Mouse (Mus musculus): Measurements from ENCODE around the gene Nr2e1. TPM values are rescaled to one million over a fixed set of nuclear protein-coding genes. Genes with fewer than 3 reads are reported as not detected.

The Nr2e1 gene
- polyA plus RNA-seq, 1 experiment, result not detected

GRCm38 (mm10) chr10:42537571-42538316, 45.7 kb downstream of the Nr2e1 start:
- Histone ChIP-seq H3K4me3 (ENCODE audit: insufficient read depth, low read depth, low read length) (no peak overlapping the region), H3K27ac (ENCODE audit: insufficient read depth, low read depth, low read length) (no peak overlapping the region), H3K4me1 (ENCODE audit: control insufficient read depth, insufficient read depth, low read length) (no peaks in the 10 kb centered on the region)
- 90% methylated on average over 9 of the region's 9 CpGs for WGBS
- TF ChIP-seq POLR2A (IDR thresholded peaks at IDR 0.05; ENCODE audit: insufficient read depth, low read depth, low read length) (no peak), CTCF (IDR thresholded peaks at IDR 0.05; ENCODE audit: insufficient read depth, low read depth, low read length) (no peak)

- 88% methylated on average over 11 of the region's 11 CpGs for WGBS
- Histone ChIP-seq H3K4me1 (ENCODE audit: control insufficient read depth, insufficient read depth, low read length) (0 out of 2 replicates have a peak, but pooled peaks cover 3% of the 10 kb centered on the region), H3K4me3 (ENCODE audit: insufficient read depth, low read depth, low read length) (no peak overlapping the region), H3K27ac (ENCODE audit: insufficient read depth, low read depth, low read length) (no peak overlapping the region)
- no peak for TF ChIP-seq POLR2A (IDR thresholded peaks at IDR 0.05; ENCODE audit: insufficient read depth, low read depth, low read length)
- no peak for TF ChIP-seq CTCF (IDR thresholded peaks at IDR 0.05; ENCODE audit: insufficient read depth, low read depth, low read length)
These were observed 49.5 kb downstream of the Nr2e1 start for GRCm38 (mm10) chr10:42533836-42534453.

- Histone ChIP-seq H3K27ac (ENCODE audit: insufficient read depth, low read depth, low read length) (no peak overlapping the region), H3K4me1 (ENCODE audit: control insufficient read depth, insufficient read depth, low read length) (peaks cover 5% of the 10 kb centered on the region; the same call in 1 of the 2 replicates), H3K4me3 (ENCODE audit: insufficient read depth, low read depth, low read length) (no peak overlapping the region)
- no peak for TF ChIP-seq CTCF (IDR thresholded peaks at IDR 0.05; ENCODE audit: insufficient read depth, low read depth, low read length)
- no peak for TF ChIP-seq POLR2A (IDR thresholded peaks at IDR 0.05; ENCODE audit: insufficient read depth, low read depth, low read length)
- 94% methylated on average over 3 of the region's 3 CpGs for WGBS
These were observed 57.8 kb downstream of the Nr2e1 start for GRCm38 (mm10) chr10:42525682-42526081.

GRCm38 (mm10) chr10:42523556-42524162, 59.8 kb downstream of the Nr2e1 start:
- H3K27ac ChIP-seq (ENCODE audit: insufficient read depth, low read depth, low read length), result no peak overlapping the region
- 68% methylated on average over 11 of the region's 11 CpGs for WGBS
- peaks cover 5% of the 10 kb centered on the region; the same call in 1 of the 2 replicates for H3K4me1 ChIP-seq (ENCODE audit: control insufficient read depth, insufficient read depth, low read length)
- TF ChIP-seq CTCF (IDR thresholded peaks at IDR 0.05; ENCODE audit: insufficient read depth, low read depth, low read length), result no peak
- TF ChIP-seq POLR2A (IDR thresholded peaks at IDR 0.05; ENCODE audit: insufficient read depth, low read depth, low read length), result no peak
- no peak overlapping the region for H3K4me3 ChIP-seq (ENCODE audit: insufficient read depth, low read depth, low read length)

- Histone ChIP-seq H3K4me1 (ENCODE audit: control insufficient read depth, insufficient read depth, low read length) (peaks cover 5% of the 10 kb centered on the region; the same call in 1 of the 2 replicates), H3K27ac (ENCODE audit: insufficient read depth, low read depth, low read length) (no peak overlapping the region), H3K4me3 (ENCODE audit: insufficient read depth, low read depth, low read length) (no peak overlapping the region)
- TF ChIP-seq POLR2A (IDR thresholded peaks at IDR 0.05; ENCODE audit: insufficient read depth, low read depth, low read length) (no peak), CTCF (IDR thresholded peaks at IDR 0.05; ENCODE audit: insufficient read depth, low read depth, low read length) (no peak)
- whole genome bisulfite sequencing, result 71% methylated on average over 2 of the region's 2 CpGs
These were observed 60.5 kb downstream of the Nr2e1 start for GRCm38 (mm10) chr10:42522912-42523311.

- TF ChIP-seq POLR2A (IDR thresholded peaks at IDR 0.05; ENCODE audit: insufficient read depth, low read depth, low read length), result no peak
- TF ChIP-seq CTCF (IDR thresholded peaks at IDR 0.05; ENCODE audit: insufficient read depth, low read depth, low read length), result no peak
- H3K27ac ChIP-seq (ENCODE audit: insufficient read depth, low read depth, low read length), result no peak overlapping the region
- no peak overlapping the region for H3K4me3 ChIP-seq (ENCODE audit: insufficient read depth, low read depth, low read length)
- WGBS, result 28% methylated on average over 5 of the region's 5 CpGs
- peaks cover 5% of the 10 kb centered on the region; the same call in 1 of the 2 replicates for H3K4me1 ChIP-seq (ENCODE audit: control insufficient read depth, insufficient read depth, low read length)
These were observed 62.0 kb downstream of the Nr2e1 start for GRCm38 (mm10) chr10:42521315-42521981.

GRCm38 (mm10) chr10:42518363-42518762, 65.1 kb downstream of the Nr2e1 start:
- no peak overlapping the region for H3K4me3 ChIP-seq (ENCODE audit: insufficient read depth, low read depth, low read length)
- WGBS, result 90% methylated on average over 8 of the region's 8 CpGs
- 0 out of 2 replicates have a peak, but pooled peaks cover 2% of the 10 kb centered on the region for H3K4me1 ChIP-seq (ENCODE audit: control insufficient read depth, insufficient read depth, low read length)
- no peak for TF ChIP-seq POLR2A (IDR thresholded peaks at IDR 0.05; ENCODE audit: insufficient read depth, low read depth, low read length)
- no peak for TF ChIP-seq CTCF (IDR thresholded peaks at IDR 0.05; ENCODE audit: insufficient read depth, low read depth, low read length)
- H3K27ac ChIP-seq (ENCODE audit: insufficient read depth, low read depth, low read length), result no peak overlapping the region

GRCm38 (mm10) chr10:42514125-42514524, 69.3 kb downstream of the Nr2e1 start:
- TF ChIP-seq POLR2A (IDR thresholded peaks at IDR 0.05; ENCODE audit: insufficient read depth, low read depth, low read length) (no peak), CTCF (IDR thresholded peaks at IDR 0.05; ENCODE audit: insufficient read depth, low read depth, low read length) (no peak)
- Histone ChIP-seq H3K4me1 (ENCODE audit: control insufficient read depth, insufficient read depth, low read length) (no peaks in the 10 kb centered on the region), H3K4me3 (ENCODE audit: insufficient read depth, low read depth, low read length) (no peak overlapping the region), H3K27ac (ENCODE audit: insufficient read depth, low read depth, low read length) (no peak overlapping the region)

Other genes with a start within 250 kb of the Nr2e1 start
- gene Afg1l, start 105.1 kb downstream of the Nr2e1 start, polyA plus RNA-seq (2012; ENCODE audit: insufficient read depth, insufficient read length, low replicate concordance, missing spikeins), result not detected in 2 replicates
- gene Snx3, start 81.6 kb downstream of the Nr2e1 start, polyA plus RNA-seq (2012; ENCODE audit: insufficient read depth, insufficient read length, low replicate concordance, missing spikeins), result not detected in 2 replicates
- gene Ostm1, start 190 bp upstream of the Nr2e1 start, polyA plus RNA-seq (2012; ENCODE audit: insufficient read depth, insufficient read length, low replicate concordance, missing spikeins), result not detected in 2 replicates
- gene Sec63, start 177.9 kb upstream of the Nr2e1 start, polyA plus RNA-seq (2012; ENCODE audit: insufficient read depth, insufficient read length, low replicate concordance, missing spikeins), result not detected in 2 replicates

All from olfactory bulb, adult 2 months (tissue).